Mouse (Mus musculus) adrenal gland, adult 2 months (tissue): ENCODE data around the gene Pak4. TPM values are rescaled to one million over a fixed set of nuclear protein-coding genes. Genes with fewer than 3 reads are reported as not detected.
A peak's percentile ranks its signal among the peaks of the same experiment; 100 is the strongest.

Source experiments
- DNase-seq: peaks from one replicate; pipeline ENCODE4 v3.0.0; 2021
- polyA plus RNA-seq: library from polyadenylated mRNA; depleted of rRNA; stranded (reverse); fragments of >200 nt; gene quantifications from 2 replicates; pipeline ENCODE4 v1.2.3, GENCODE M21; 2012
- total RNA-seq, 2 experiments: library from RNA; stranded (reverse); gene quantifications; 2 replicates each; pipeline ENCODE4 v1.2.3; 2021

The Pak4 gene
- total and polyA plus RNA-seq, 3 experiments = 28.7 to 53.5 (median 29.6) TPM

DNA sequence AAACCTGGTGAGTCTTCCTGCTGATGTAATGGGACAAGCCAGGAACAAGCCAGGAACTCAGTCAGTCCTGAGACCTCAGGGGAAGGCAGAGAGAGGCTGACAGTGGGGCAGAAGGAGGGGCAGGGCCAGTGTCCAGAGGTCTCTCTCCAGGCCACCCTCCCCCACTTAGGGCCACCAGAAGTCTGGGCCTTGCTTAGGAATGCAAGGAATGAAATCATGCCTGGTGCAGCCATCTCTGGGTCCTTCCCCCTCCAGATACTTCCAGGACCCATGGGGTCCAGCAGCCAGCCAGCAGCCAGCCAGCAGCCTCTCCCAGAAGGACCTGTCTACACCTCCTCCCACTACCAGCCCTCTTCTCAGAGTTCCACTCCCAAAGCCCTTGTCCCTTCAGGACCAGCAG, 10.3 kb downstream of the Pak4 start:
- no peak for DNase-seq

DNA sequence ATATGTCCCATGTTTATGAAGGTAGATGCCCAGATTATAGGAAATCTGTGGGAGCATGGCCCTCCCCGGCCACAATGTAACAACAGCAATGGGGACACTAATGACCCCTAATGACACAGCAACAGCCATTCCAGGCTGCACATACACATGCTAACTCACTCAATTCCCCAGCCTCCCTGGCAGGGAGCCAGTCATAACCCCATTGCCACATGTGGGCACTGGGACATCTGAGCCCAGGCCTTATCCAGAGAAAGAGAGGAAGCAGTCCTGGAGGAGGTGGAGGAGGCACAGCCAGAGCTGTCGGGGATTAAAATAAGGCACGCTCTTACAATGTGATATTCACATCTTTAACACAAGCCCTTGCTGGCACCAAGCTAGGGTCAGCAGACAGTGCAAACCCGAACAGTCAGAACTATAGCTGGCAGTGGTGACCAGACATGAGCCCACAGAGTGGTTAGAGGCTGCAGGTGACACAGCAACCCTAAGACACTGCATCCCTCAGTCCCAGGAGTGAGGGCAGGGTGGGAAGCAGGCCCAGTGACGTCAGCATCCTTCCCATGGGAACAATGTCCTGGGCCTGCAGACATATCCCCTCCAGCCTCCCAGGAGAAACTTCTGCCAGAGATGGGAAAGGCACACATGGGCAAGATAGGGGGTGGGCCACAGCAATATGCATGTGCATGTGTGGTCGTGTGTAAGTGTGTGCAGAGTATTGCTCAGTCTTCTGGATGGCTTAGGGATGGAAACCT, 11.1 kb downstream of the Pak4 start:
- peak; percentile 84 for DNase-seq

DNA sequence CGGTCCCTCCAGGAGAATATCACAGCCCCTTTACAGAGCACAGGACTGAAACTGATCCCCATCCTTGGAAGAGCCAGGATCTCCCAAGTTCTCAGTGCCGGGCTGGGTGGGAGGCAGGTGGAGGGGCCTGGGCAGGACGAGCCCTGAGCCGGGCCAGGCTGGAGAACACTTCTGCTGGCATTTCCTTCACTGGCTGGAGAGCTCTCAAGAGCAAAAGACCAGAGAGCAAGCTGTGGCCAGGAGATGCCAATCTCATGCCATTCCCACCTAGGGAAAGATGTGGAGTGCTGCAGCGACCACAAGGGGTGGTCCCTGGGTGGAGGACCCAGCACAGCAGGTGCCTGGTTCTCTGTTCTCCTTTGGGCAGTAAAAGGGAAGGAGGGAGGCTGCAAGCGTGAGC, 13.0 kb downstream of the Pak4 start:
- DNase-seq = no peak

DNA sequence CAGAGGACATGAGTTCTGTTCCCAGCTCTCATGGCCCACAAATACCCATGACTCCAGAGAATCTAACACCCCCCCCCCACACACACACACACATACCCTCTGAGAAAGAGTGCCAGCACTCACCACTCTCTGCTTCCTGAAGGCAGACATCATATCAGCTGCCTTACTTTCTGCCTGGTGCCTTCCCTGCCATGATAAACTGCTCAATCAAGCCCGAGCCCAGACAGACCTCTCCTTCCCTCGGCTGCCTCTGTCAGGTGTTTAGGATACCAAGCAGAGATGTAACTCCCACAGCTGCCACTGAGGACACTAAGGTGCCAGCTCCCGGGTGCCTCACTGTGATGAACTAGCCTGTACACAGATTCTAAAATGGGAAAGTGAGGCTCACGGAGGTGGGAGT, 13.5 kb downstream of the Pak4 start:
- DNase-seq = no peak

DNA sequence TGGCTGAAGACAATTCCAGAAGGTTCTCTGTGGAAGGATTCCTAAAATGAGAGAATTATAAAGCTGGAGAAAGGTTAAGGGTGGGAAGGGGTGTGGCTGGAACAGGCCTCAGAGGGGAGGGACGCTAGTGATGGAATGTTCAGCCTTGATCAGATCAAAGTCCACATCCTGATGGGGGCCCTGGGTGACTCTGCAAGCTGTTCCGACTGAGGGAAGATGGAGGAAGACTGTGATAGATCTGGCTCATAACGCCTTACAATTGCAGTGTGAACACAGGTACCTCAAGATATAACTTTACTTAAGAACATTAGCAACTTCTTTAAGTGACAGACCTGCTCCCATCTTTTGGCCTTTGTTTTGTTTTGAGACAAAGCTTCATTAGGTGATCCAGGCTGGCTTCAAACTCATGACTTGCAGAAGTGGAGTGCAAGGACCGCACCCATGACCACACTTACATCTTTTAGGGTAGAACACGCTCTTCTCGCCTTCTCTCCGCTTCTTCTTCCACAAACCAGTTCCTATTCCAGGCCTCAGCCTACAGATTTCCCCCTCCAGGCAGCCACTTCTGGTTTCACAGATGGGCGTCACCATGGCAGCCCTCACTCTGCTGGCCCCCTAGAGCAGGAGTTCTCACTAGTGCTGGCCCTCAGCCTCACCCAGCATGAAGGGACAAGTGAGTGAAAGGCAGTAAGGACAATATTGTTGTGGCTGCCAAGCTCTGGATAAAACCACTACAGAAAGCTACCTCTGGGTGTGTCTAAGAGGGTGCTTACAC, 14.2 kb downstream of the Pak4 start:
- DNase-seq = no peak

DNA sequence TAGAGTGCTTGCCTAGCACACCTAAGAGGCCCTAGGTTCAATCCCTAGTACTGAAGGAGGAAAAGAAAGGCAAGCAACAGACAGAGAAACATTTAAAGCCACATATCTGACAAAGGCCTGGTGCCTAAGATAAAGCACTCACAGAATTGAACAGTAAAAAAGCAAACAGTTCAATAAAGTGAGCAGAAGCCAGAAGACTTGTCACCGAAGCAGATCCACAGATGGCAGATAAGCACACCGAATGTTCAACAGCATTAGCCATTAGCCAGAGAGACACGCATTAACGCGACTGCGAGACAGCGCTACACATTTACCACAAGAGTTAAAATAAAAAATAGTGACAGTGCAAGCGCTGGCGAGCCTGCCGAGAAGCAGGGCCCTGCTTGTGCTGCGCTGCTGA, 15.1 kb downstream of the Pak4 start:
- no peak for DNase-seq

DNA sequence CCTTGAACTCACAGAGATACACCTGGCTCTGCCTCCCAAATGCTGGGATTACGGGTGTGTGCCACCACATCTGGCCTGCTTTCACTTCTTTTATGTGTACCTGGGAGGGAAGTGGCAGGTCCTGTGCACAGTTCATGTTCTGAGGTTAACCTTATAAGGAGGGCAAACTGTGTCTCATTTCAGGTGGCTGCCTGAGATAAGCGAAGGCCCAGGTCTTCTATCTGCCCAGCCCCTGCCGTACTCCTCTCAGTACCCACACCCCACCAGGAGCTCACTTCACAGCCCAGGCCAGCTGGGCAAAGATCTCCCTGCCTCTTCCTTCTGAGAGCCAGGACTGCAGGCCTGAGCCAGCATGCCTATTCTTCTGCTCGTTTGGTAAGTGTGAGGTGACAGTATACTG, 16.3 kb downstream of the Pak4 start:
- no peak for DNase-seq

DNA sequence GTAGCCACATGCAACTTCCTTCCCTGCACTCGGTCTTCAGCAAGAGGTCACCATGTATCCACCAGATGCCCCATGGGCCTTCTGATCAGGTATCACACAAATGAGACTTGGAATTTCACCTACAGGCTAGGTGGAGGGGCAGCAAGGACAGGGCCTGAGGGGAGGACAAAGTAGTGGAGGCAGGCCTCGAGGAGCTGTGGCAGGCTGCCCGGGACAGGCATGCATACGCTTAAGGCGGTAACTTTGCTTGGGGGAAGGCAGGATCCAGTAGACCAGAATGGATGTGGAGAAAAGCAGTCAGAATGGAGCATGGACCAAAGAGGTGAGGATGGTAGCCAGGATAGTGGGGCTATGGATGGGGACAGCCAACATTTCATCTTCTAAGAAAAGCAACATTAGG, 18.2 kb downstream of the Pak4 start:
- DNase-seq = no peak

DNA sequence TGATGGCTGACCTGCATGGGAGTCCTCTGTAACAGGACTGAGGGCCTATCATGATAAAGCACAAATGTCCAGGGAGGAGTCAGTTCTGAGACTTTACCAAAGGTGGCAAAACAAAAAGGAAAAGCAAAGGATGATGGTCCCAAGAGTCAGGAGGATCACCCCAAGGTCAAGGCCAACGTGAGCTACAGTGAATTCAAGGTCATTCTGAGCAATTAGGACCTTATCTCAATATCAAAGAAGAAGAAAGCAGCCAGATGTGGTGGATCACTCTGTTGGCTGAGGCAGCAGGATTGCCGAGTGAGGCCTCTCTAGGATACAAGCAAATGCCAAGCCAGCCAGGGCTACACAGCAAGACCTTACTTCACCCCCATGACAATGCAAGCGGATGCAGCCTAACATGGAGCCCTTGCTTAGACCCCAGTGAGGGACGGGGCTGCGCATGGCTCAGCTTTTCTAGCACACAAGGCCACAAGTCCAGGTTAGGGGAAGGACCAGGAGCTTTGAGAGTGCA, 19.4 kb downstream of the Pak4 start:
- DNase-seq = peak; percentile 52

DNA sequence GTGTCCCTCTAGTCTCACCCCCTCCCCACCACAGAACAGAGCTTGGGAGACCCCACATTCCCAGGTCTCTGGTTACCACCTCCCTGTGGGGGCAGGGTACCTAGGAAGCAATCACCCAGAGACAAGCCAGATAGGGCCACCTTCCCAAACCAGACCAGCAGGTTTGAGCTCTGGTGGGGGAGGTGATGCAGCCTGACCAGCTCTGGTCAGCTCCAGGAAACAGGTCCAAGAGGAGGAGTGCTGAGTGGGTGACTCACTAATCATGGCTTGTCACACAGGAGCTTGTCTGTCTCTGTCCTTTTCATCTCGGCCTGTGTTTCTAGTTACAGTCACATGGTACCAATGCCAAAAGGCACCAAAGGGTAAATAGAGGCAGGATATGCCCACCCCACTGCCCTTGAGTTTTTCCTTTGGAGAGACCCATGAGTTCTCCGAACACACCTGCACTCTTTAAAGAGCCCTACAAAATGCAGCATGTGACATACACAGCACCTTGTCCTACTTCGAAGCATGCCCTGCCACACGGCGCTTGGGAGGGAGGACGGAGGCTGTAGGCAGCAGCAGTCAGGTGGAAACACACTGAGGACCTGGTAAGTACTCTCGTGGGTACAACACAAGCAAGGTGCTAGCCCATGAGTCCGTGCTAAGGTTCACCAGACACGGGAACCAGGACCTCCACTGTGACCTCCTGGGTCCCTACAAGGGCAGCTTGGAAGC, 20.0 kb downstream of the Pak4 start:
- peak; percentile 63 for DNase-seq

DNA sequence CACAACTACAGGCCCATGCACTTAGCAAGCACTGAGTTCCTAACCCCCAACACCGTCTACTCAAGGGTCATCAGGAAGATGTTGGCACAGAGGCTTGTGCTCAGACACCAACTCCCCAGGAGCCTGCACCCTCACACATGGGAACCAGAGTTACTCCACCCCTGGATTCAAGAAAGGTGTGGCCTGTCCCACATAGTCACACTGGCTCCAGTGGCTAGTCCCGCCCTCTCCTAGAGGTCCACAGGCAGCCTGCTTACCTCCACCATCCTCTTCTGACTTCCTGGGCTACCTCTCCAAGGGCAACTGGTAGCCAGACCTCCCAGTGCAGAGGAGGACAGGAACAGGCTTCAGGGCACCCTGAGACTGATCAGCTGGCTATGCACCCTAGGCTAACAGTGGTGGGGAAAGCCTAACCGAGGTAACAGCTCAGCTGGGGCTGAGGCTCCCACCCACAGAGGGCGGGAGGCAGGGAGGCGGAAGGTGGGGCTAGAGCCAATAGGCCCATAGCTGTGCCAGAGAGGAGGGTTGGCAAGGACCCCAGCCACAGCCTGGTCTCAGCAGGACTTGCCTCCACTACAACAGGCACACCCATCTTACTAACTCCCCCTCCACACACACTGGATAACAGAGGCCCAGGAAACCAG, 21.6 kb downstream of the Pak4 start:
- DNase-seq = no peak

DNA sequence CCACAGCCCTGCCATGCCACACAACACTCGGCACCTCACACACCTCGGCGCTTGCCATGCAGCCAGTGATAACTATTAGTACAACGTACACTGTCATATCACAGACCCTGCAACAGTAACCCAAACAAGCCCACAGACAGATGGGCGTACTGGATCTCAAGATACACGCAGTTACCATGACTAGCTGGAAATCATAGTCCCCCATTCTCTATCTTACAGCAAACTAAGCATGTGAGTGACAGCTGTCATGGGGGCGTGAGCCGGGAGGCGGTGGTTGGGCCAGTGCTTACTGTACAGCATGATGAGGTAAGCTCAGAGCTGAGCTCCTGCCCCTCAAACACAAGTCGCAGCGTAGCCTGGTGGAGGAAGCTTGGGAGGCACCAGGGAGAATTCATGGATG, 22.4 kb downstream of the Pak4 start:
- no peak for DNase-seq

DNA sequence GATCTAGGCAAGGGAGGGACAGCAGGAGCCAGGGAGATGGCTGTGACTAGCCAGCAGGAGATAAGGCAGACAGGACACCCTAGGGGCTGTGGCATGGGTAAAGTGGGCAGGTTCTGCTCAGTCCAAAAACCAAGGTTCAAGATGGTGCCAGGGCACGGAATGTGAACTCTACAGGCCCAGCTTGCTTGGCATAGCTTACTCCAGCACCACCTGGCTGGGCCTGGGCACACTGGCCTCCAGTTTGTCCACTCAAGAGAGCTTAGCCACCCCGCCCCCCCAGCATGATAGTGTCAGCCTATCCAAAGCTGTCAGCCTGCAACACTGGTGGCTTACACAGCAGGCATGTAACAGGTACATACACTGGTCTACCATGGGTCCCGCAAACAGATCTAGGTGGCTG, 24.7 kb downstream of the Pak4 start:
- no peak for DNase-seq

DNA sequence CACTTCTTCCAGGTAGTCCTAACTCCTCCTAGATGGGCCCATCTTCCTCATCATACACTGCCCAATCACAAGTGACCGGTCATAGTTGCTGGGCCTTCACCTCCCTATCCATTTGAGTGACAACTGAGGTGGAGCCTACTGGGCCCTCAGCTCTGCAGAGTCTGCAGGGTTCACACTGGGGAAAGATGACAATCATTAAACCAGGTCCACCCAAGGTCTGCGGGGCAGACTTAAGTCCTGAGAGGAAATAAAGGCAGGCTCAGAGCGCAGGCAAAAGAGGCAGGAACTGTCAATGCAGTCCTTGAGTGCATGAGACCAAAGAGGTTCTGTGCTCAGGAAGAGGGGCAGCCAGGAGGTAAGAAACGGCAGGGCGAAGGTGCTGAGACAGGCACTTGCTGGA, 25.3 kb downstream of the Pak4 start:
- no peak for DNase-seq

DNA sequence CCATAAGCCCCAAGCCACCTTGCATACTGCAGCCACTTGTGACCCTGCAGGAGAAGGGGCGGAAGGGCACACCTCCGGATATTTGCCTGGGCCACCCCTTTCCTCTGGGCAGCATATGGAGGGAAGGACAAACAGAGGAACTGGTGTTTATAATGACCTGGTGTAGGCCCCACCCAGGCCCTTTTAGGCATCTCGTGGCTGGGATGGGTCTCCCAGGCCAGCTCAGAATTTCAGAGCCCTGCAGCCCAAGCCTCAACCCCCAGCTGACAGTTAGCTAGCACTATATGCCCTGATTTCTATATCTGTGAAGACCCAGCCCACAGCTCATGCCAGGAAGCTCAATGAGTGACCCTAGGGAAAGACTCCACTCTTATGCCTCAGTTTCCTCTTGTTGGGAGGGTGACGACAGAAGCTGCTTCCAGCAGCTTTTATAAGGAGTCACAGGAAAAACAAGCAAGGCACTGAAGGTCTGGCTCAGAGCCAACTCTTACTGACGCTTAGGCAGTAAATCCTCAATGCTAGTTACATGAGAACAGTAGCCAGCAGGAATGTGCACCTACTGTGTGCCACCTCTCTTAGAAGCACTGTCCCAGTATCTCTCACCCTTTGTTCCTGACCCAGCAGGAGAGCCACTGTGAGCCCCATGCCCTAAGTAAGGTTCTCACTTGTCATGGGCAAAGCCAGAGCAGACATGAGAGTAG, 26.9 kb downstream of the Pak4 start:
- DNase-seq = peak; percentile 71

DNA sequence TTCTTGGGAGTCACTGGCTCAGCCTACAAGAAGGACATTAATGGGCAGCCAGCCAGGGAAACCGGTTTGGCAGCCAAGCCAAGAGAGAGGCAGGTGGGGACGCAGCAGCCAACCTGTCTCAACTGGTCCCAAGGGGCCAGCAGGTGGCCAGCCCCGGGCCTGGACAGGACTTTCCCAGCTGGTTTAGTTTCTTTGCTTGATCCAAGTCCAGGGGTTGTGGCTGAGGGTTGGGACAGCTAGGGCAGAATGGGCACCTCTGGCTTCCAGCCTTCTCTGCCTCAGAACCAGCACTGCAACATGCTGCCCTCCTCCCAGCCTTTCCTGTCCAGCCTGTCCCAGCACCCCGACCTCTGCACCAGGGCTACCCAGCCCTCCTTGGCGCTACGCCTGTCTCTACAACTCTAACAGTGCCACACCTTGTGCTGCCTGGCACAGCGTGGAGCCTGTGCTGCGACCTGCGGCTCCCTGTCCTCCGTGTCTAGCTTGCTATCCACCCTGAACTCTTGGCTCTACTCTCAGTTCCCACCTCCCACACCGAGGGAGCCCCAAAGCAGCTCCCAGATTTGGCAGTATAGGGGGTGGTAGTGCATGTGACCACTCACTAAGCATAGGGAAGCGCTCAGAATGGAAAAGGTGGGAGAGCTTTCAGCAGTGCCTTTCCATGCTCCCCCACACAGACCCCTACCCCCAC, 27.5 kb downstream of the Pak4 start:
- DNase-seq = peak; percentile 66

DNA sequence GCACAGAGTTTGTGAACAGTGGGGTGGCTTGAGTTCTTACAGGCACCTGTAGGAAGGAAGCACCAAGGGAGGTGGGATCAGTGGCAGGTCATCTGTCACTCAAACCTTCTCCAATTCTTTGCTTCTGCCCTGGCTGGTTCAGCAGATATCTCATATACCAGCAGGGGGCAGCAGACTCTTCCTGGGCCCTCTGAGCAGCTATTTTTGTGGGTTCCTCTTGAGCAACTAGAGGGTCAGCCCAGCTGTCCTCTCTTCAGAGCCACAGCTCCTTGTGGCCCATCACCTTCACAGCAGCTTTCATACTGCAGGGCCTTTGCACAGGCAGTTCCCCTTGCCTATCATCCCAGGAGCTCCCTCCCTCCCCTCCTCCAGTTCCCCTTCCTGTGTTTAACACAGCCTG, 29.7 kb downstream of the Pak4 start:
- peak; percentile 58 for DNase-seq

DNA sequence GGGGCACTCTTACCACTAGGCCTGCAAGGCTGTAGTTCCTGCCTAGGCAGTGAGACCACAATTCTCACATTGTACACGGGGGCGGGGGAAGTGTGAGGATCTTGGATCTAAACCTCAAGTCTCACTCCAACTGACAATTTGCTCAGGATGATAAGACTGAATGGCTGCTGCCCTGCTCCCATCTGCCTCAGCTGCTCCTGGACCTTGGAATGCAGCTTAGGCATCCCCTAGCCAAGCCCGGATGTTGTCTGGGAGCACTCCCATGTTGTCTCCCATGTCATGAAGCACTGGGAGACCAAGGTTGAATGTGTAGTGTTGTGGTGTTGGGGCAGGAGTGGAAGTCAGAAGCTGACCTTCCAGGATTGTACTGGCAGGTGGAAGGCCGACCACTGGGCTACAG, 30.4 kb downstream of the Pak4 start:
- no peak for DNase-seq

DNA sequence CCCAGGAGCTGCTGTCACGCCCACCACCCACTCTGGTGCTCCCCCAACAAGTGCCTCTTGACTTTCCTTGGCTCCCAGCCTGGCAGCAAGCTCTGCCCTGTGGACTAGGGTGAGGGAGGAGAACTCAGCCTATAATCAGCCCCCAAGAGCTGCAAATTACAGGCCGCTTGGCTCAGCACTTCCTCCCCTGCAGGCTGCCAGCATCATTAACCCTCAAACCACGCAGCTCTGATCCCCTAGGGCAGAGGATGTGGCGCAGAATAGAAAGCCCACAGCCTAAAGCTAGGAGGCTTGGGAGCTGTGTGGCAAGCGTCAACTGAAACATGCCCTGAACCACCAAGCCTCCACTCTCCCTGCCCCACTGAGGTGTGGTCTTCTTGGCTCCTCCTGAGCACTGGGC, 32.6 kb downstream of the Pak4 start:
- DNase-seq = no peak

DNA sequence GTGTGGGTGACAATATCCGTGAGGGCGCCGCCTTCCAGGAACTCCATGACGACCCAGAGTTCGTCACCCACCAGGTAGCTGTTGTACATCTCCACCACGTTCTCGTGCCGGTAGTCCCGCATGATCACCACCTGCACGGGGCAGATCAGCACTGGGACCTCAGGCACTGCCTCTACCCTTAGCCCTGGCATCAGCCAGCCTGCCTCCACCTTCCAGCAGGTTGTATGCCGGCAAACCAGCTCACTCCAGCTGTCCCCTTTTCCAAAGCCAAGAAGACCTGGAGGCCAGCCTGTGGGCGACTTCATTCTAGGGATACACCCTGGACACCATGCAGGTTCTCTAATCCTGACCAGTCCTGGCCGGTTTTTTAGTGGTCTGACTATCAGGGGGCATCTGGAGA, 35.0 kb downstream of the Pak4 start:
- DNase-seq = no peak

DNA sequence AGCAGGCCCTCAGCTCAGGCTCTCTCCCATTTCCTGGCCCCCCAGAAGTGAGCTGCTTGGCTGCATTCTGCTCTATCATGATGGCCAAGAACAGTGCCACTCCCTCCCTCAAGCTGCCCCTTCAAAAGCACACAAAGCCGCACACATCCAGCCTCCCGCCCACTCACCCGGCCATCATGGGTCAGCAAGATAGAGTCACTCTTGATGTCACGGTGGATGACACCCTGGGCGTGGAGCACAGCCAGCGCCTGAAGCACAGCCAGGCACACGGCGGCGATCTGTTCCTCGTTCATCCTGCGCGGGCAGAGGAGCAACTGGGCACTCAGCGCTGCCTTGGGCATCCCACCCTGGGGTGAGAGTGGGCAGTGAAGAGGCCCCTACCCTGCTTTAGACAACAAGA, 35.6 kb downstream of the Pak4 start:
- DNase-seq = no peak
